Mouse (Mus musculus) subcutaneous adipose tissue, adult 2 months (tissue): Measurements from ENCODE around the gene Gm28434. TPM values are rescaled to one million over a fixed set of nuclear protein-coding genes. Genes with fewer than 3 reads are reported as not detected.

ENCODE experiments used
- polyA plus RNA-seq: library from polyadenylated mRNA; depleted of rRNA; stranded (reverse); fragments of >200 nt; gene quantifications from 2 replicates; pipeline ENCODE4 v1.2.3, GENCODE M21; 2012; ENCODE audit warnings: low replicate concordance; rRNA removed

The Gm28434 gene
- not detected in 2 replicates for polyA plus RNA-seq

GRCm38 (mm10) chr5:87969201-87969600 lies at the start of gene Gm28434, which contains the start of gene 2310003L06Rik:
Gm28434 (plus strand) TSS chr5:87969517.
2310003L06Rik (plus strand) TSS chr5:87969459.

GRCm38 (mm10) chr5:87925372-87925771 lies 43.9 kb upstream of the Gm28434 start, which contains the start of gene Csn3:
Csn3 (plus strand) TSS chr5:87925579.

GRCm38 (mm10) chr5:87979139-87979538 lies 9.8 kb downstream of the Gm28434 start, which contains the start of gene Cabs1:
Cabs1 (plus strand) TSS chr5:87979439.

GRCm38 (mm10) chr5:88002249-88002648 lies 32.9 kb downstream of the Gm28434 start, which contains the start of gene Smr3a:
Smr3a (plus strand) TSS chr5:88002549.

Other genes with a start within 250 kb of the Gm28434 start
- gene Csn1s2a, start 194.9 kb upstream of the Gm28434 start, polyA plus RNA-seq = not detected in 2 replicates
- not detected in 2 replicates for gene Csn1s2b, start 161.4 kb upstream of the Gm28434 start, polyA plus RNA-seq
- gene Prr27, start 143.8 kb upstream of the Gm28434 start, polyA plus RNA-seq = not detected in 2 replicates
- not detected in 2 replicates for gene Odam, start 84.5 kb upstream of the Gm28434 start, polyA plus RNA-seq
- not detected in 2 replicates for gene Csn3, start 43.9 kb upstream of the Gm28434 start, polyA plus RNA-seq
- not detected in 2 replicates for gene 2310003L06Rik, start 58 bp upstream of the Gm28434 start, polyA plus RNA-seq
- gene Cabs1, start 9.9 kb downstream of the Gm28434 start, polyA plus RNA-seq = not detected in 2 replicates
- gene Smr3a, start 33.0 kb downstream of the Gm28434 start, polyA plus RNA-seq = not detected in 2 replicates
- gene Smr2, start 117.0 kb downstream of the Gm28434 start, polyA plus RNA-seq = not detected in 2 replicates
- not detected in 2 replicates for gene Gm11116, start 142.0 kb downstream of the Gm28434 start, polyA plus RNA-seq
- not detected in 2 replicates for gene Gm11115, start 184.6 kb downstream of the Gm28434 start, polyA plus RNA-seq